Mouse (Mus musculus) cerebellum, adult 9-10 months (tissue): ENCODE results near the gene Usp25.

Source experiments
- DNase-seq: peaks from one replicate; pipeline ENCODE4 v3.0.0; 2022

Usp25 gene

GRCm38 (mm10) chr16:77034751-77035150 lies 21.2 kb downstream of the Usp25 start:
- DNase-seq = no peak

- DNase-seq = no peak
Observed at GRCm38 (mm10) chr16:77041573-77041972, 28.1 kb downstream of the Usp25 start.

- no peak for DNase-seq
Observed at GRCm38 (mm10) chr16:77043499-77043898, 30.0 kb downstream of the Usp25 start.

GRCm38 (mm10) chr16:77054184-77054583 lies 40.7 kb downstream of the Usp25 start:
- DNase-seq = no peak

- DNase-seq = no peak
Observed at GRCm38 (mm10) chr16:77055519-77056159, 42.1 kb downstream of the Usp25 start.

GRCm38 (mm10) chr16:77056160-77056520 lies 42.6 kb downstream of the Usp25 start:
- DNase-seq = no peak

GRCm38 (mm10) chr16:77058567-77058966 lies 45.1 kb downstream of the Usp25 start:
- DNase-seq = no peak

- no peak for DNase-seq
Observed at GRCm38 (mm10) chr16:77060166-77060565, 46.7 kb downstream of the Usp25 start.

GRCm38 (mm10) chr16:77063916-77064315 lies 50.4 kb downstream of the Usp25 start:
- DNase-seq = no peak

GRCm38 (mm10) chr16:77076954-77077735 lies 63.6 kb downstream of the Usp25 start:
- DNase-seq = peak; percentile 80

GRCm38 (mm10) chr16:77077736-77078005 lies 64.2 kb downstream of the Usp25 start:
- DNase-seq = no peak

GRCm38 (mm10) chr16:77084071-77084470 lies 70.6 kb downstream of the Usp25 start:
- no peak for DNase-seq

- peak; percentile 56 for DNase-seq
Observed at GRCm38 (mm10) chr16:77089806-77090205, 76.3 kb downstream of the Usp25 start.

- DNase-seq = no peak
Observed at GRCm38 (mm10) chr16:77093526-77093925, 80.0 kb downstream of the Usp25 start.

GRCm38 (mm10) chr16:77095017-77095551 lies 81.6 kb downstream of the Usp25 start:
- DNase-seq = no peak

- peak; percentile 90 for DNase-seq
Observed at GRCm38 (mm10) chr16:77099018-77099869, 85.7 kb downstream of the Usp25 start.

- DNase-seq = no peak
Observed at GRCm38 (mm10) chr16:77103637-77104264, 90.2 kb downstream of the Usp25 start.

- DNase-seq = no peak
Observed at GRCm38 (mm10) chr16:77111268-77111667, 97.8 kb downstream of the Usp25 start.

- DNase-seq = no peak
Observed at GRCm38 (mm10) chr16:77125908-77126307, 112.4 kb downstream of the Usp25 start.

GRCm38 (mm10) chr16:77128683-77129082 lies 115.2 kb downstream of the Usp25 start:
- peak; percentile 69 for DNase-seq

GRCm38 (mm10) chr16:77133055-77133454 lies 119.5 kb downstream of the Usp25 start:
- no peak for DNase-seq

- no peak for DNase-seq
Observed at GRCm38 (mm10) chr16:77140651-77141050, 127.1 kb downstream of the Usp25 start.

- DNase-seq = no peak
Observed at GRCm38 (mm10) chr16:77146801-77147200, 133.3 kb downstream of the Usp25 start.
